Mouse (Mus musculus) neural tube, embryonic 14.5 days (tissue): Measurements from ENCODE around the gene Tex45. TPM values are rescaled to one million over a fixed set of nuclear protein-coding genes. Genes with fewer than 3 reads are reported as not detected.

Experiments
- polyA plus RNA-seq: library from polyadenylated mRNA; unstranded; fragments of >200 nt; fragmentation: Nextera tagmentation; extraction: Ambion mirVana; gene quantifications from 2 replicates; pipeline ENCODE4 v1.2.1, GENCODE M21; 2014

The Tex45 gene
- polyA plus RNA-seq, 1 experiment from 2014 or later = 0.66 TPM

Other genes with a start within 250 kb of the Tex45 start
- 56.5 and 67.2 TPM in 2 replicates for gene Insr, start 191.2 kb upstream of the Tex45 start, polyA plus RNA-seq
- gene A430078G23Rik, start 117.4 kb upstream of the Tex45 start, polyA plus RNA-seq = not detected in 2 replicates
- 11.4 and 12.3 TPM in 2 replicates for gene Arhgef18, start 77.9 kb upstream of the Tex45 start, polyA plus RNA-seq
- 2.6 TPM in 2 replicates for gene Pex11g, start 3.2 kb upstream of the Tex45 start, polyA plus RNA-seq
- 26.4 and 43.5 TPM in 2 replicates for gene Zfp358, start 22.3 kb downstream of the Tex45 start, polyA plus RNA-seq
- 64.9 and 86.5 TPM in 2 replicates for gene Mcoln1, start 29.6 kb downstream of the Tex45 start, polyA plus RNA-seq
- 33.5 and 38.0 TPM in 2 replicates for gene Pnpla6, start 44.5 kb downstream of the Tex45 start, polyA plus RNA-seq
- 0.60 TPM in 1 of 2 replicates, not detected in the other for gene C330021F23Rik, start 97.1 kb downstream of the Tex45 start, polyA plus RNA-seq
- 51.3 and 52.9 TPM in 2 replicates for gene Camsap3, start 116.4 kb downstream of the Tex45 start, polyA plus RNA-seq
- gene Xab2, start 150.5 kb downstream of the Tex45 start, polyA plus RNA-seq = 48.0 and 48.5 TPM in 2 replicates
- 81.2 and 89.1 TPM in 2 replicates for gene Pet100, start 150.7 kb downstream of the Tex45 start, polyA plus RNA-seq
- 0.18 and 0.29 TPM in 2 replicates for gene Pcp2, start 154.7 kb downstream of the Tex45 start, polyA plus RNA-seq
- gene Stxbp2, start 160.1 kb downstream of the Tex45 start, polyA plus RNA-seq = 33.7 and 40.4 TPM in 2 replicates
- gene Retn, start 184.9 kb downstream of the Tex45 start, polyA plus RNA-seq = 0.54 and 0.63 TPM in 2 replicates
- gene Mcemp1, start 194.9 kb downstream of the Tex45 start, polyA plus RNA-seq = 0.27 TPM in 1 of 2 replicates, not detected in the other
- gene Fcor, start 201.5 kb downstream of the Tex45 start, polyA plus RNA-seq = 14.2 and 27.6 TPM in 2 replicates
- 41.4 and 48.4 TPM in 2 replicates for gene Trappc5, start 205.4 kb downstream of the Tex45 start, polyA plus RNA-seq
- gene Fcer2a, start 223.3 kb downstream of the Tex45 start, polyA plus RNA-seq = 0.15 and 0.28 TPM in 2 replicates
- not detected in 2 replicates for gene Clec4g, start 249.8 kb downstream of the Tex45 start, polyA plus RNA-seq